Mouse (Mus musculus): Measurements from ENCODE around the gene Gm13275.
A peak's percentile ranks its signal among the peaks of the same experiment; 100 is the strongest.
"Not testable (repeated sequence)": the region's sequence is repeated elsewhere in the genome, so short reads cannot be mapped to it uniquely, and the experiment has no call there.

Gene Gm13275

GRCm38 (mm10) chr4:88797097-88797496 lies 2.8 kb downstream of the Gm13275 start, which contains the start of gene Gm13279:
Gene Gm13279 (plus strand): TSS chr4:88797397.
- not testable (repeated sequence) for DNase-seq (ENCODE audit: low spot score in 2 of 2)

- not testable (repeated sequence) for DNase-seq (ENCODE audit: low spot score in 2 of 2)
Measured at GRCm38 (mm10) chr4:88799365-88799764, 5.1 kb downstream of the Gm13275 start, which contains the start of gene Gm13285. Gene Gm13285 (plus strand): TSS chr4:88799665.

GRCm38 (mm10) chr4:88802954-88803353 lies 8.7 kb downstream of the Gm13275 start, which contains the start of gene Gm13287:
Gene Gm13287 (plus strand): TSS chr4:88803254.
- not testable (repeated sequence) for DNase-seq (ENCODE audit: low spot score in 2 of 2)

GRCm38 (mm10) chr4:88805231-88805630 lies 10.9 kb downstream of the Gm13275 start, which contains the start of gene Gm13288:
Gene Gm13288 (plus strand): TSS chr4:88805531.
- DNase-seq (ENCODE audit: low spot score in 2 of 2) = not testable (repeated sequence)

GRCm38 (mm10) chr4:88805761-88806160 lies 11.5 kb downstream of the Gm13275 start:
- peak in 1 of 2 experiments; percentile 16 for DNase-seq (ENCODE audit: low spot score in 2 of 2)

- no peak for DNase-seq (ENCODE audit: low spot score in 2 of 2)
Measured at GRCm38 (mm10) chr4:88815928-88816327, 21.6 kb downstream of the Gm13275 start, which contains the start of gene Ifna7. Gene Ifna7 (plus strand): TSS chr4:88816228.

GRCm38 (mm10) chr4:88819659-88820058 lies 25.4 kb downstream of the Gm13275 start, which contains the start of gene Ifna11:
Gene Ifna11 (plus strand): TSS chr4:88819959.
- no peak for DNase-seq (ENCODE audit: low spot score in 2 of 2)

GRCm38 (mm10) chr4:88822995-88823394 lies 28.7 kb downstream of the Gm13275 start:
- DNase-seq (ENCODE audit: low spot score in 2 of 2) = peak in 1 of 2 experiments; percentile 22

- DNase-seq (ENCODE audit: low spot score in 2 of 2) = not testable (repeated sequence)
Measured at GRCm38 (mm10) chr4:88827116-88827515, 32.8 kb downstream of the Gm13275 start, which contains the start of gene Ifna6. Gene Ifna6 (plus strand): TSS chr4:88827416.

GRCm38 (mm10) chr4:88830523-88830922 lies 36.2 kb downstream of the Gm13275 start:
- DNase-seq (ENCODE audit: low spot score in 2 of 2) = peak in 1 of 2 experiments; percentile 37

GRCm38 (mm10) chr4:88835225-88835624 lies 40.9 kb downstream of the Gm13275 start, which contains the start of gene Ifna5:
Gene Ifna5 (plus strand): TSS chr4:88835525.
- not testable (repeated sequence) for DNase-seq (ENCODE audit: low spot score in 2 of 2)

GRCm38 (mm10) chr4:88838828-88839227 lies 44.5 kb downstream of the Gm13275 start:
- peak in 1 of 2 experiments; percentile 22 for DNase-seq (ENCODE audit: low spot score in 2 of 2)

- no peak for DNase-seq (ENCODE audit: low spot score in 2 of 2)
Measured at GRCm38 (mm10) chr4:88840058-88840457, 45.8 kb downstream of the Gm13275 start.

- no peak for DNase-seq (ENCODE audit: low spot score in 2 of 2)
Measured at GRCm38 (mm10) chr4:88841438-88841911, 47.2 kb downstream of the Gm13275 start, which contains the start of gene Ifna4. Gene Ifna4 (plus strand): TSS chr4:88841861.

All from spleen, postnatal 10 days (tissue).